Mouse (Mus musculus): ENCODE results near the gene Hist1h4n. TPM values are rescaled to one million over a fixed set of nuclear protein-coding genes. Genes with fewer than 3 reads are reported as not detected.

Hist1h4n gene
- polyA plus RNA-seq, 1 experiment from 2014 or later = 14.6 TPM

Small RNA genes within 50 kb of the gene (microRNA-seq; reads per million reads assigned to microRNA genes)
- gene Gm19658 (ENCODE audit: insufficient number of aligned reads) (not detected), gene Gm44346 (ENCODE audit: insufficient number of aligned reads) (not detected), gene Gm44466 (ENCODE audit: insufficient number of aligned reads) (not detected)

Other genes starting within 250 kb of the Hist1h4n start
- gene Olfr1362, start 218.2 kb downstream of the Hist1h4n start, polyA plus RNA-seq (2014; fragmentation: Nextera tagmentation; extraction: Ambion mirVana) = not detected in 2 replicates
- not detected in 2 replicates for gene Olfr11, start 189.7 kb downstream of the Hist1h4n start, polyA plus RNA-seq (2014; fragmentation: Nextera tagmentation; extraction: Ambion mirVana)
- gene Olfr1361, start 168.8 kb downstream of the Hist1h4n start, polyA plus RNA-seq (2014; fragmentation: Nextera tagmentation; extraction: Ambion mirVana) = not detected in 2 replicates
- not detected in 2 replicates for gene Olfr1360, start 154.8 kb downstream of the Hist1h4n start, polyA plus RNA-seq (2014; fragmentation: Nextera tagmentation; extraction: Ambion mirVana)
- not detected in 2 replicates for gene Olfr1359, start 134.1 kb downstream of the Hist1h4n start, polyA plus RNA-seq (2014; fragmentation: Nextera tagmentation; extraction: Ambion mirVana)
- gene Hist1h2bl, start 116.1 kb downstream of the Hist1h4n start, polyA plus RNA-seq (2014; fragmentation: Nextera tagmentation; extraction: Ambion mirVana) = 2.3 and 5.4 TPM in 2 replicates
- 23.9 and 25.3 TPM in 2 replicates for gene Hist1h2ai, start 115.8 kb downstream of the Hist1h4n start, polyA plus RNA-seq (2014; fragmentation: Nextera tagmentation; extraction: Ambion mirVana)
- gene Hist1h3h, start 114.5 kb downstream of the Hist1h4n start, polyA plus RNA-seq (2014; fragmentation: Nextera tagmentation; extraction: Ambion mirVana) = 16.8 and 17.4 TPM in 2 replicates
- 5.0 and 5.7 TPM in 2 replicates for gene Hist1h2bm, start 110.2 kb downstream of the Hist1h4n start, polyA plus RNA-seq (2014; fragmentation: Nextera tagmentation; extraction: Ambion mirVana)
- 1.2 and 1.6 TPM in 2 replicates for gene Hist1h4j, start 97.1 kb downstream of the Hist1h4n start, polyA plus RNA-seq (2014; fragmentation: Nextera tagmentation; extraction: Ambion mirVana)
- gene Hist1h4k, start 81.7 kb downstream of the Hist1h4n start, polyA plus RNA-seq (2014; fragmentation: Nextera tagmentation; extraction: Ambion mirVana) = 4.4 TPM in 2 replicates
- gene Hist1h2ak, start 78.4 kb downstream of the Hist1h4n start, polyA plus RNA-seq (2014; fragmentation: Nextera tagmentation; extraction: Ambion mirVana) = 11.0 and 12.5 TPM in 2 replicates
- 1.9 and 2.5 TPM in 2 replicates for gene Hist1h2bn, start 78.1 kb downstream of the Hist1h4n start, polyA plus RNA-seq (2014; fragmentation: Nextera tagmentation; extraction: Ambion mirVana)
- 20.4 and 20.6 TPM in 2 replicates for gene Hist1h1b, start 51.6 kb downstream of the Hist1h4n start, polyA plus RNA-seq (2014; fragmentation: Nextera tagmentation; extraction: Ambion mirVana)
- 298 and 312 TPM in 2 replicates for gene Hist1h3i, start 48.8 kb downstream of the Hist1h4n start, polyA plus RNA-seq (2014; fragmentation: Nextera tagmentation; extraction: Ambion mirVana)
- 5.0 and 5.9 TPM in 2 replicates for gene Hist1h2an, start 45.0 kb downstream of the Hist1h4n start, polyA plus RNA-seq (2014; fragmentation: Nextera tagmentation; extraction: Ambion mirVana)
- gene Hist1h2bp, start 44.7 kb downstream of the Hist1h4n start, polyA plus RNA-seq (2014; fragmentation: Nextera tagmentation; extraction: Ambion mirVana) = 3.0 and 3.1 TPM in 2 replicates
- gene Hist1h2bq, start 22.0 kb downstream of the Hist1h4n start, polyA plus RNA-seq (2014; fragmentation: Nextera tagmentation; extraction: Ambion mirVana) = 23.8 and 25.3 TPM in 2 replicates
- not detected in 2 replicates for gene Hist1h2ao, start 21.7 kb downstream of the Hist1h4n start, polyA plus RNA-seq (2014; fragmentation: Nextera tagmentation; extraction: Ambion mirVana)
- gene Hist1h4m, start 20.4 kb downstream of the Hist1h4n start, polyA plus RNA-seq (2014; fragmentation: Nextera tagmentation; extraction: Ambion mirVana) = not detected in 2 replicates
- gene Hist1h2ap, start 1.3 kb upstream of the Hist1h4n start, polyA plus RNA-seq (2014; fragmentation: Nextera tagmentation; extraction: Ambion mirVana) = 5,982 and 6,086 TPM in 2 replicates
- gene Hist1h2br, start 1.5 kb upstream of the Hist1h4n start, polyA plus RNA-seq (2014; fragmentation: Nextera tagmentation; extraction: Ambion mirVana) = 22.4 and 27.2 TPM in 2 replicates
- 25.9 and 27.5 TPM in 2 replicates for gene Zfp184, start 112.9 kb upstream of the Hist1h4n start, polyA plus RNA-seq (2014; fragmentation: Nextera tagmentation; extraction: Ambion mirVana)
- gene Pom121l2, start 149.0 kb upstream of the Hist1h4n start, polyA plus RNA-seq (2014; fragmentation: Nextera tagmentation; extraction: Ambion mirVana) = 0.12 TPM in 1 of 2 replicates, not detected in the other
- 0.37 TPM in 1 of 2 replicates, not detected in the other for gene Prss16, start 177.5 kb upstream of the Hist1h4n start, polyA plus RNA-seq (2014; fragmentation: Nextera tagmentation; extraction: Ambion mirVana)
- gene Hist1h2ah, start 203.4 kb upstream of the Hist1h4n start, polyA plus RNA-seq (2014; fragmentation: Nextera tagmentation; extraction: Ambion mirVana) = 5.6 TPM in 1 of 2 replicates, not detected in the other
- 5.4 and 11.9 TPM in 2 replicates for gene Hist1h2bk, start 203.7 kb upstream of the Hist1h4n start, polyA plus RNA-seq (2014; fragmentation: Nextera tagmentation; extraction: Ambion mirVana)
- 52.1 and 59.1 TPM in 2 replicates for gene Hist1h4i, start 209.2 kb upstream of the Hist1h4n start, polyA plus RNA-seq (2014; fragmentation: Nextera tagmentation; extraction: Ambion mirVana)
- 64.5 and 67.2 TPM in 2 replicates for gene Hist1h2ag, start 210.7 kb upstream of the Hist1h4n start, polyA plus RNA-seq (2014; fragmentation: Nextera tagmentation; extraction: Ambion mirVana)
- 9.6 and 11.7 TPM in 2 replicates for gene Hist1h2bj, start 211.0 kb upstream of the Hist1h4n start, polyA plus RNA-seq (2014; fragmentation: Nextera tagmentation; extraction: Ambion mirVana)